Mouse (Mus musculus): ENCODE data around the gene Iqgap1. TPM values are rescaled to one million over a fixed set of nuclear protein-coding genes. Genes with fewer than 3 reads are reported as not detected.

Gene Iqgap1
- 28.8 and 29.7 TPM in 2 replicates for polyA plus RNA-seq (2012; rRNA removed)

DNA sequence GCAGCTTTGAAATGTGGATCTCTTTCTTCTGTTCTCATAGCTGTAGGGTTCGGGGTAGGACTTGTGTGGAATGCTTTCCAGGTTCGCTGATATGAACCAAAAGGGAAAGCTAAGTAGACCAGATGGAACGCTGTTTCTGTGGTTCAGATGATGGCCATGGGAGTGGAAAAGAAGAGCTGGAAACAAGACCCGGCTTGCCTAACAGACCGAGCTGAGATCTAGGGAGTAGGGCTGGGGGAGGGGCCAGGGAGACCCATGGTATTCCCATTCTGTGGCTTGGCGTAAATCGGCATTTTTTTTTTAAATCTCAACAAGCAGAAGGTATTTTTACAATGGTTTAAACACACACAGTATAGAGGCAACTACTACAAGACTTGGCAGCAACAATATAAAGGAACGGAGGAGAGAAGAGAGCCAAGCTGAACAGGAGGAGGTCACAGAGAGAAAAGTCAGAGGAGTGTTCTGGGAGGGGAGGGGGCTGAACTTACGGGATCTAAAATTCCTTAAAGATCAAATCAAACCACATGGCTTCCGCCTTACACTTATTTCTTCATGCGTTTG lies at the start of gene Iqgap1:
TSS of gene Iqgap1 (minus strand) at position 132 of the 561 bp plus-strand sequence.

GRCm38 (mm10) chr7:80860729-80861274 lies 35.0 kb upstream of the Iqgap1 start, which contains the start of gene Zscan2:
Gene Zscan2, plus strand, starts transcription at chr7:80860920.

DNA sequence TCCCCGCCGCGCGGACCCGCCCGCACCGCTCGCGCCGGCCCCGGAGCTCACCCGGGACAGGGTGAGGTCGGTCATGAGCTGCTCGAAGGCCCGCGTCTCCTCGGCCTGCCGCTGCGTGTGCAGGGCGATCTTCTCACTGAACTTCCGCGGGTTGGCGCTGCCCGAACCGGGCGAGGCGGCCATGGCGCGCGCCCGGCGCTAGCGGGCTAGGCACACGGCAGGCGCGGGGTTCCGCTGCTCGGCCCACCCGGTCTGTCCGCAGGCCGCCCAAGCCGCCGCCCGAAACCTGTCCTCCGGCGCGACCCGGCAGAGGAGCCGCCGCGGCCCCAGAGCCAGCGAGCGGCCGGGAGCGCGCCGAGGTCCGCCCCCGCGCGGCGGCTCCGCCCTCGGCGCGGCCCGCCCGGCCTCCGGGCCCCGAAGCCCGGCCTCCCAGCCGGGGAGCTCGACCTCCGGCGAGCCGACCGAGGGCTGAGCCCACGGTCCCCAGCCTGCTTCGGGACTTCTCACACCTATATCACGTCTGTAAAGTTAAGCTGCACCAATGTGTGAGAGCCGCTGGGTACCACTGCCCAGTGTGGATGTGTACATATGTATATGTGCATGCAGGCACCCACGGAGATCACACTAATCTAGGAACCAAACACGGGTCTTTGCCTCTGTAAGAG lies 137.1 kb downstream of the Iqgap1 start, which contains the start of gene Crtc3:
TSS of gene Crtc3 (minus strand) at position 322 of the 665 bp plus-strand sequence.

Other genes starting within 250 kb of the Iqgap1 start
- 13.7 and 16.2 TPM in 2 replicates for gene Crtc3, start 137.1 kb downstream of the Iqgap1 start, polyA plus RNA-seq (2012; rRNA removed)
- gene Zscan2, start 34.9 kb upstream of the Iqgap1 start, polyA plus RNA-seq (2012; rRNA removed), result 25.7 and 29.5 TPM in 2 replicates
- gene Wdr73, start 75.3 kb upstream of the Iqgap1 start, polyA plus RNA-seq (2012; rRNA removed), result 34.4 and 35.0 TPM in 2 replicates
- gene Nmb, start 79.1 kb upstream of the Iqgap1 start, polyA plus RNA-seq (2012; rRNA removed), result 10.4 and 12.3 TPM in 2 replicates
- 109 and 113 TPM in 2 replicates for gene Sec11a, start 121.8 kb upstream of the Iqgap1 start, polyA plus RNA-seq (2012; rRNA removed)
- gene Zfp592, start 167.7 kb upstream of the Iqgap1 start, polyA plus RNA-seq (2012; rRNA removed), result 14.2 and 16.6 TPM in 2 replicates
- 0.13 and 0.29 TPM in 2 replicates for gene Alpk3, start 231.6 kb upstream of the Iqgap1 start, polyA plus RNA-seq (2012; rRNA removed)